9 mouse cellular contexts compared by ENCODE assay signal in genomic region chr12:4523208-4523607, GRCm38 (mm10). TPM values are rescaled to one million over a fixed set of nuclear protein-coding genes. Genes with fewer than 3 reads are reported as not detected.
DNase-seq lines count a peak whose midpoint lies in the region; ATAC-seq and TF ChIP-seq lines count a peak whose summit lies in the region.
"Had no signal": no experiment of that assay in that cellular context is flagged by ENCODE, and none has a peak within 500 bp of the region (broad histone marks: within the 10 kb centered on the region; RNA-seq: fewer than 3 reads in every experiment).

No protein-coding gene starts in this region.

- no peaks in the 10 kb centered on the region for H3K36me3 ChIP-seq in hindbrain, embryonic 11.5 days (ENCODE audit: control insufficient read depth, insufficient read depth, low read length)
- H3K36me3 ChIP-seq in midbrain, embryonic 15.5 days (replicated peaks): no peaks in the 10 kb centered on the region

- H3K4me1 ChIP-seq in hindbrain, embryonic 11.5 days (replicated peaks; ENCODE audit: control insufficient read depth, insufficient read depth, low read length): 0 out of 2 replicates have a peak, but pooled peaks cover 3% of the 10 kb centered on the region
- peaks cover 30% of the 10 kb centered on the region for H3K4me1 ChIP-seq in midbrain, embryonic 15.5 days

- intact Hi-C loops in left cerebral cortex, adult 2 months (cut with DNase I): no loop called here

- H3K27me3 ChIP-seq in hindbrain, embryonic 11.5 days (ENCODE audit: control insufficient read depth, insufficient read depth, low read length): no peaks in the 10 kb centered on the region
- H3K27me3 ChIP-seq in midbrain, embryonic 15.5 days (replicated peaks): no peaks in the 10 kb centered on the region

- no peak overlapping the region for H3K4me3 ChIP-seq in hindbrain, embryonic 11.5 days (ENCODE audit: low read depth, low read length)
- H3K4me3 ChIP-seq in left cerebral cortex, adult 2 months: no peak overlapping the region
- no peak overlapping the region for H3K4me3 ChIP-seq in midbrain, embryonic 15.5 days

- H3K27ac ChIP-seq in hindbrain, embryonic 11.5 days (ENCODE audit: low read depth, low read length): peak overlapping the region; percentile 48; the same call in 1 of the 2 replicates
- H3K27ac ChIP-seq in left cerebral cortex, adult 2 months: peak overlapping the region; percentile 50
- H3K27ac ChIP-seq in midbrain, embryonic 15.5 days: peak overlapping the region; percentile 72

- peak overlapping the region; percentile 22 for H3K4me2 ChIP-seq in hindbrain, embryonic 11.5 days (replicated peaks; ENCODE audit: low read depth, low read length)
- peak overlapping the region; percentile 30 for H3K4me2 ChIP-seq in midbrain, embryonic 15.5 days

- DNase-seq in adrenal gland, adult 2 months: peak; percentile 28
- DNase-seq in cerebellum, postnatal 25 days: peak; percentile 52 to 69
- DNase-seq in frontal cortex, postnatal 25 days (ENCODE audit: low spot score in 2 of 2): peak; percentile 19 to 33
- DNase-seq in hindbrain, embryonic 11.5 days (ENCODE audit: low spot score): peak; percentile 54
- DNase-seq in left cerebral cortex, adult 2 months (ENCODE audit: extremely low spot score in 1 of 2, low spot score in 2 of 2): peak; percentile 37 to 44
- DNase-seq in telencephalon, adult 2 months (ENCODE audit: low read depth, low spot score): peak; percentile 36
- no peak for DNase-seq in thymus, postnatal 0 days (ENCODE audit: low spot score)

- no peaks in the 10 kb centered on the region for H3K9me3 ChIP-seq in hindbrain, embryonic 11.5 days (ENCODE audit: control insufficient read depth, low read length)
- H3K9me3 ChIP-seq in midbrain, embryonic 15.5 days: no peaks in the 10 kb centered on the region

- 2% methylated on average over 10 of the region's 10 CpGs for WGBS in hindbrain, embryonic 11.5 days
- 2% methylated on average over 10 of the region's 10 CpGs for WGBS in midbrain, embryonic 15.5 days

- peak; percentile 64 for ATAC-seq in hindbrain, embryonic 11.5 days (ENCODE audit: low FRiP score)
- ATAC-seq in midbrain, embryonic 15.5 days (replicated peaks): peak; percentile 90
- ATAC-seq: Patski had no signal

- TF ChIP-seq CTCF in left cerebral cortex, adult 2 months (IDR thresholded peaks at IDR 0.05): no peak

- H3K9ac ChIP-seq in hindbrain, embryonic 11.5 days (ENCODE audit: low read depth, low read length): no peak overlapping the region
- H3K9ac ChIP-seq in midbrain, embryonic 15.5 days: no peak overlapping the region

RNA-seq across cellular contexts. Expression of gene Ncoa1, which starts 46.2 kb away (rescaled TPM):
- total RNA-seq in adrenal gland, adult 2 months (2021): 10 to 100 TPM; 34.3 to 40.9 TPM
- polyA plus RNA-seq in adrenal gland, adult 2 months (2012; rRNA removed): 17.7 and 20.4 TPM in 2 replicates
- polyA plus RNA-seq in hindbrain, embryonic 11.5 days (2014; fragmentation: Nextera tagmentation; extraction: Ambion mirVana): 7.2 and 7.7 TPM in 2 replicates
- total RNA-seq in left cerebral cortex, adult 2 months (2021): 100 to 1,000 TPM; 109 to 115 TPM
- polyA plus RNA-seq in midbrain, embryonic 15.5 days (2015; fragmentation: Nextera tagmentation; extraction: Ambion mirVana): 12.5 and 14.2 TPM in 2 replicates
- 5.9 and 7.6 TPM in 2 replicates for polyA plus RNA-seq in thymus, postnatal 0 days (2015; fragmentation: Nextera tagmentation; extraction: Ambion mirVana)
